In the genomic region with DNA sequence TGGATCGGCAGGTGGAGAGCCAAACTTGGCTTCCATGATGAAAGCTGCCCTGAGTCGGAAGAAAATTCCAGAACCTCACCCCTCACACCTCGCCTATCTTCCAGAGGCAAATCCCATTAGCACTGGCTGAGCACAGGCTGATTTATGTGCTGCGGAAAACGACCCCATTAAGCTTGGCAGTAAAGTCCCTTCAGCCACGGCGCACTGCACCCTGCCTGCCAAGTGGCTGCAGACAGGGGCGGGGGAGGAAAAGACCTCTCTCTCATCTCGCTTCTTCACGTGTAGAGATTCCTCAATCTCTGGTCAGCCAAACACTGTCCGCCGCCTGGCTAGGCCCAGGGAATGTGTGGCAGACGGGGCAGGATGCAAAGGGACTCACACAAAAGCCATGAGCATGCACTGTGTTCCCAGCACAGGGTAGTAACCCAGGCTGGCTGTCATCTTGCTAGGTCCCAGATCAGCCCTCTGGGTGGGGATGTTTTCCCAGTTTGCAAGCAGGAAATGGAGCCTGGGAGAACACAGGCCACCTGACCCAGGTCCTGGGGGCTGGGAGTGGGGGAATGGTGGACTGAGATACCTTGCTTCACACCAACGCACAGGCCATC, we compare ENCODE assay signal across 14 mouse cellular contexts.
DNase-seq lines count a peak whose midpoint lies in the region; ATAC-seq lines count a peak whose summit lies in the region.
"Had no signal": no experiment of that assay in that cellular context is flagged by ENCODE, and none has a peak within 500 bp of the region (broad histone marks: within the 10 kb centered on the region; RNA-seq: fewer than 3 reads in every experiment).

No protein-coding gene starts in this region.

- no peaks in the 10 kb centered on the region for H3K9me3 ChIP-seq in hindbrain, embryonic 12.5 days (replicated peaks)
- no peaks in the 10 kb centered on the region for H3K9me3 ChIP-seq in hindbrain, embryonic 11.5 days (ENCODE audit: control insufficient read depth, low read length)
- no peaks in the 10 kb centered on the region for H3K9me3 ChIP-seq in lung, embryonic 16.5 days (ENCODE audit: control insufficient read depth, low read length)
- H3K9me3 ChIP-seq: heart, embryonic 13.5 days had no signal

- no peak for DNase-seq in hindbrain, embryonic 11.5 days (ENCODE audit: low spot score)
- no peak for DNase-seq in lung, postnatal 36 days
- peak; percentile 65 for DNase-seq in forelimb bud, embryonic 11.5 days (ENCODE audit: low read depth, low spot score)
- DNase-seq in mesoderm, embryonic 11.5 days (ENCODE audit: low read depth, low spot score): peak; percentile 50
- no peak for DNase-seq in gastrocnemius, postnatal 4 days (ENCODE audit: low spot score in 2 of 2)
- DNase-seq in adrenal gland, postnatal 36 days: no peak
- DNase-seq: adrenal gland, postnatal 25 days; cerebellum, postnatal 36 days; gastrocnemius, postnatal 25 days had no signal

- H3K27me3 ChIP-seq in hindbrain, embryonic 12.5 days: no peaks in the 10 kb centered on the region
- H3K27me3 ChIP-seq in hindbrain, embryonic 11.5 days (ENCODE audit: control insufficient read depth, insufficient read depth, low read length): no peaks in the 10 kb centered on the region
- peaks cover 11% of the 10 kb centered on the region for H3K27me3 ChIP-seq in lung, embryonic 16.5 days (ENCODE audit: control insufficient read depth, insufficient read depth, low read depth, low read length)
- H3K27me3 ChIP-seq: heart, embryonic 13.5 days had no signal

- H3K27ac ChIP-seq in hindbrain, embryonic 12.5 days: peak overlapping the region; percentile 8; the same call in 1 of the 2 replicates
- H3K27ac ChIP-seq in hindbrain, embryonic 11.5 days (ENCODE audit: low read depth, low read length): no peak overlapping the region
- H3K27ac ChIP-seq in lung, embryonic 16.5 days (ENCODE audit: low read length): no peak overlapping the region
- H3K27ac ChIP-seq: heart, embryonic 13.5 days had no signal

- no peak overlapping the region for H3K4me3 ChIP-seq in hindbrain, embryonic 12.5 days
- H3K4me3 ChIP-seq in hindbrain, embryonic 11.5 days (ENCODE audit: low read depth, low read length): no peak overlapping the region
- no peak overlapping the region for H3K4me3 ChIP-seq in lung, embryonic 16.5 days (ENCODE audit: low read length)
- H3K4me3 ChIP-seq: heart, embryonic 13.5 days had no signal

- H3K9ac ChIP-seq in hindbrain, embryonic 12.5 days: no peak overlapping the region
- H3K9ac ChIP-seq in hindbrain, embryonic 11.5 days (ENCODE audit: low read depth, low read length): no peak overlapping the region
- H3K9ac ChIP-seq in lung, embryonic 16.5 days (ENCODE audit: low read length): no peak overlapping the region
- H3K9ac ChIP-seq: heart, embryonic 13.5 days had no signal

- no peak overlapping the region for H3K4me2 ChIP-seq in hindbrain, embryonic 12.5 days (replicated peaks)
- no peak overlapping the region for H3K4me2 ChIP-seq in hindbrain, embryonic 11.5 days (replicated peaks; ENCODE audit: low read depth, low read length)
- no peak overlapping the region for H3K4me2 ChIP-seq in lung, embryonic 16.5 days (ENCODE audit: low read depth, low read length)
- H3K4me2 ChIP-seq: heart, embryonic 13.5 days had no signal

- no peak; the same call in 1 of the 2 replicates for ATAC-seq in hindbrain, embryonic 12.5 days (ENCODE audit: low FRiP score)
- ATAC-seq in hindbrain, embryonic 11.5 days (ENCODE audit: low FRiP score): no peak
- peak; percentile 66 for ATAC-seq in lung, embryonic 16.5 days (ENCODE audit: low read depth)
- ATAC-seq: forebrain, embryonic 16.5 days; inflammation-experienced regulatory T-cells, adult 6 months had no signal

- no peaks in the 10 kb centered on the region for H3K36me3 ChIP-seq in hindbrain, embryonic 12.5 days
- H3K36me3 ChIP-seq in hindbrain, embryonic 11.5 days (ENCODE audit: control insufficient read depth, insufficient read depth, low read length): no peaks in the 10 kb centered on the region
- no peaks in the 10 kb centered on the region for H3K36me3 ChIP-seq in lung, embryonic 16.5 days (ENCODE audit: control insufficient read depth, insufficient read depth, low read length)
- H3K36me3 ChIP-seq: heart, embryonic 13.5 days had no signal

- H3K4me1 ChIP-seq in hindbrain, embryonic 12.5 days: peaks cover 13% of the 10 kb centered on the region; the same call in 1 of the 2 replicates
- 0 out of 2 replicates have a peak, but pooled peaks cover 2% of the 10 kb centered on the region for H3K4me1 ChIP-seq in hindbrain, embryonic 11.5 days (replicated peaks; ENCODE audit: control insufficient read depth, insufficient read depth, low read length)
- H3K4me1 ChIP-seq in lung, embryonic 16.5 days (replicated peaks; ENCODE audit: control insufficient read depth, insufficient read depth, low read length): no peaks in the 10 kb centered on the region
- H3K4me1 ChIP-seq: heart, embryonic 13.5 days had no signal

- WGBS in hindbrain, embryonic 12.5 days: 61% methylated on average over 14 of the region's 14 CpGs
- 57% methylated on average over 14 of the region's 14 CpGs for WGBS in hindbrain, embryonic 11.5 days
- 31% methylated on average over 14 of the region's 14 CpGs for WGBS in lung, embryonic 16.5 days

Comparison
In these comparisons a context has a peak if more than half of its experiments do, and no peak if none do; other contexts are left out.
1. DNase-seq: peak in forelimb bud, embryonic 11.5 days (single experiment) and mesoderm, embryonic 11.5 days (single experiment); none in hindbrain, embryonic 11.5 days (single experiment), lung, postnatal 36 days (single experiment), gastrocnemius, postnatal 4 days (0 of 2) and adrenal gland, postnatal 36 days (0 of 2).